Mouse (Mus musculus): ENCODE results near the gene Nfe2l2.

- no peak for TF ChIP-seq CTCF (IDR thresholded peaks at IDR 0.05; ENCODE audit: borderline replicate concordance, insufficient read depth, low read length)
- peak; percentile 99 for TF ChIP-seq POLR2A (IDR thresholded peaks at IDR 0.05; ENCODE audit: low read depth, low read length)
These were observed at the start of gene Nfe2l2 for GRCm38 (mm10) chr2:75704234-75705161.
